Mouse (Mus musculus) ES-Bruce4 (cell line): ENCODE data around the gene Dbx1. TPM values are rescaled to one million over a fixed set of nuclear protein-coding genes. Genes with fewer than 3 reads are reported as not detected.

Experiments used
- H3K27ac ChIP-seq: 2 replicates; pipeline ENCODE4 v1.5.1; 2012; ENCODE audit warnings: low read length, inconsistent platforms; ENCODE audit not compliant: insufficient read depth
- H3K27me3 ChIP-seq: 2 replicates; pipeline ENCODE4 v1.6.1; 2012; ENCODE audit warnings: mild to moderate bottlenecking, low read length, inconsistent platforms; ENCODE audit not compliant: control insufficient read depth, poor library complexity, insufficient read depth, severe bottlenecking
- H3K36me3 ChIP-seq: 2 replicates; pipeline ENCODE4 v1.6.1; 2012; ENCODE audit warnings: inconsistent platforms, mild to moderate bottlenecking, low read length, moderate library complexity; ENCODE audit not compliant: control insufficient read depth, poor library complexity, insufficient read depth, severe bottlenecking
- H3K4me1 ChIP-seq: one replicate; pipeline ENCODE4 v1.8.1; 2011; ENCODE audit warnings: low read length; ENCODE audit not compliant: control insufficient read depth, insufficient read depth
- H3K4me3 ChIP-seq: 2 replicates; pipeline ENCODE4 v1.5.1; 2011; ENCODE audit warnings: low read depth, mild to moderate bottlenecking, low read length
- H3K9ac ChIP-seq: 2 replicates; pipeline ENCODE4 v1.6.1; 2012; ENCODE audit warnings: low read depth, mild to moderate bottlenecking, inconsistent platforms; ENCODE audit not compliant: poor library complexity, severe bottlenecking
- H3K9me3 ChIP-seq: replicated peaks from 2 replicates; pipeline ENCODE4 v1.6.1; 2012; ENCODE audit warnings: mild to moderate bottlenecking, low read length, inconsistent platforms; ENCODE audit not compliant: control insufficient read depth, poor library complexity, insufficient read depth, severe bottlenecking
- CTCF ChIP-seq: IDR thresholded peaks from one replicate; pipeline ENCODE4 v1.8.1; 2011; ENCODE audit warnings: low read depth, low read length
- EP300 ChIP-seq: IDR thresholded peaks from 2 replicates; pipeline ENCODE4 v1.6.1; 2011; ENCODE audit warnings: low read depth, low read length; ENCODE audit not compliant: insufficient read depth
- POLR2A ChIP-seq: IDR thresholded peaks from one replicate; pipeline ENCODE4 v1.8.1; 2011; ENCODE audit warnings: low read length; ENCODE audit not compliant: insufficient read depth
- polyA plus RNA-seq: library from polyadenylated mRNA; stranded (reverse); fragments of >200 nt; gene quantifications from 2 replicates; pipeline ENCODE4 v1.2.4, GENCODE M21; 2011; ENCODE audit warnings: low read depth; ENCODE audit not compliant: missing spikeins, insufficient read depth, insufficient read length

Dbx1 gene
- polyA plus RNA-seq, 1 experiment, result not detected

- H3K27ac ChIP-seq, result no peak overlapping the region
- no peaks in the 10 kb centered on the region for H3K36me3 ChIP-seq
- no peak overlapping the region for H3K9ac ChIP-seq
- TF ChIP-seq POLR2A, result no peak
- TF ChIP-seq CTCF, result no peak
- no peak for TF ChIP-seq EP300
- no peak overlapping the region for H3K4me3 ChIP-seq
- peaks cover 54% of the 10 kb centered on the region for H3K27me3 ChIP-seq
- no peaks in the 10 kb centered on the region for H3K9me3 ChIP-seq
- no peaks in the 10 kb centered on the region for H3K4me1 ChIP-seq
Measured at GRCm38 (mm10) chr7:49634291-49635073, 2.2 kb downstream of the Dbx1 start.

GRCm38 (mm10) chr7:49633375-49633956 lies 3.2 kb downstream of the Dbx1 start:
- TF ChIP-seq POLR2A (no peak), EP300 (no peak), CTCF (no peak)
- Histone ChIP-seq H3K4me3 (peak overlapping the region; percentile 24; the same call in 1 of the 2 replicates), H3K9me3 (no peaks in the 10 kb centered on the region), H3K27me3 (peaks cover 48% of the 10 kb centered on the region), H3K4me1 (no peaks in the 10 kb centered on the region), H3K9ac (no peak overlapping the region), H3K36me3 (no peaks in the 10 kb centered on the region), H3K27ac (no peak overlapping the region)

- H3K4me3 ChIP-seq, result 0 out of 2 replicates have a peak overlapping the region, but pooled peaks have one; percentile 1
- H3K9ac ChIP-seq, result no peak overlapping the region
- TF ChIP-seq POLR2A (no peak), EP300 (no peak)
- peaks cover 41% of the 10 kb centered on the region for H3K27me3 ChIP-seq
- no peak overlapping the region for H3K27ac ChIP-seq
- no peaks in the 10 kb centered on the region for H3K4me1 ChIP-seq
- H3K9me3 ChIP-seq, result no peaks in the 10 kb centered on the region
- no peaks in the 10 kb centered on the region for H3K36me3 ChIP-seq
Measured at GRCm38 (mm10) chr7:49632391-49632790, 4.3 kb downstream of the Dbx1 start.

GRCm38 (mm10) chr7:49631885-49632284 lies 4.8 kb downstream of the Dbx1 start:
- H3K36me3 ChIP-seq, result no peaks in the 10 kb centered on the region

GRCm38 (mm10) chr7:49620160-49620559 lies 16.5 kb downstream of the Dbx1 start:
- Histone ChIP-seq H3K27me3 (no peaks in the 10 kb centered on the region), H3K36me3 (no peaks in the 10 kb centered on the region), H3K4me1 (no peaks in the 10 kb centered on the region), H3K9ac (no peak overlapping the region), H3K9me3 (no peaks in the 10 kb centered on the region), H3K27ac (no peak overlapping the region), H3K4me3 (no peak overlapping the region)
- no peak for TF ChIP-seq CTCF
- no peak for TF ChIP-seq POLR2A
- TF ChIP-seq EP300, result no peak

More at GRCm38 (mm10) chr7:49631885-49632284, 4.8 kb downstream of the Dbx1 start:
- H3K4me3 ChIP-seq, result no peak overlapping the region
- no peaks in the 10 kb centered on the region for H3K9me3 ChIP-seq
- no peak overlapping the region for H3K9ac ChIP-seq
- peaks cover 39% of the 10 kb centered on the region for H3K27me3 ChIP-seq
- no peaks in the 10 kb centered on the region for H3K4me1 ChIP-seq
- TF ChIP-seq POLR2A (no peak), CTCF (no peak), EP300 (no peak)
- H3K27ac ChIP-seq, result no peak overlapping the region

- no peaks in the 10 kb centered on the region for H3K4me1 ChIP-seq
- no peaks in the 10 kb centered on the region for H3K9me3 ChIP-seq
- TF ChIP-seq CTCF, result peak; percentile 31
- TF ChIP-seq POLR2A, result no peak
- H3K4me3 ChIP-seq, result no peak overlapping the region
- no peaks in the 10 kb centered on the region for H3K27me3 ChIP-seq
- no peak overlapping the region for H3K9ac ChIP-seq
- no peaks in the 10 kb centered on the region for H3K36me3 ChIP-seq
- H3K27ac ChIP-seq, result no peak overlapping the region
Measured at GRCm38 (mm10) chr7:49617087-49617486, 19.6 kb downstream of the Dbx1 start.
